Mouse (Mus musculus) heart, embryonic 13.5 days (tissue): Measurements from ENCODE around the gene Krtap5-4. TPM values are rescaled to one million over a fixed set of nuclear protein-coding genes. Genes with fewer than 3 reads are reported as not detected.
"Not testable (repeated sequence)": the region's sequence is repeated elsewhere in the genome, so short reads cannot be mapped to it uniquely, and the experiment has no call there.

Experiments
- ATAC-seq: fragments of 200-750 bp; cut with Nextera tagmentation; 2 replicates; pipeline ENCODE4 v1.8.0; 2017; ENCODE audit warnings: moderate TSS enrichment; ENCODE audit not compliant: insufficient number of reproducible peaks, low FRiP score, low TSS enrichment; ENCODE audit errors: extremely low read depth
- H3K27ac ChIP-seq: fragments of 300-500 bp; sonication (generic); replicated peaks from 2 replicates; pipeline ENCODE4 v1.5.1; 2015; ENCODE audit warnings: moderate library complexity, mild to moderate bottlenecking, inconsistent platforms
- H3K27me3 ChIP-seq: fragments of 300-500 bp; sonication (generic); replicated peaks from 2 replicates; pipeline ENCODE4 v1.6.1; 2015; ENCODE audit warnings: mild to moderate bottlenecking, inconsistent platforms
- H3K36me3 ChIP-seq: fragments of 300-500 bp; sonication (generic); 2 replicates; pipeline ENCODE4 v1.6.1; 2015; ENCODE audit warnings: mild to moderate bottlenecking, inconsistent platforms
- H3K4me1 ChIP-seq: fragments of 300-500 bp; sonication (generic); 2 replicates; pipeline ENCODE4 v1.6.1; 2015; ENCODE audit warnings: inconsistent platforms
- H3K4me2 ChIP-seq: fragments of 300-500 bp; sonication (generic); 2 replicates; pipeline ENCODE4 v1.6.1; 2015; ENCODE audit warnings: inconsistent platforms, mild to moderate bottlenecking, moderate library complexity
- H3K4me3 ChIP-seq: fragments of 300-500 bp; sonication (generic); 2 replicates; pipeline ENCODE4 v1.5.1; 2015; ENCODE audit warnings: moderate library complexity, mild to moderate bottlenecking, inconsistent platforms
- H3K9ac ChIP-seq: fragments of 300-500 bp; sonication (generic); 2 replicates; pipeline ENCODE4 v1.6.1; 2015; ENCODE audit warnings: inconsistent platforms, mild to moderate bottlenecking, moderate library complexity
- H3K9me3 ChIP-seq: fragments of 300-500 bp; sonication (generic); 2 replicates; pipeline ENCODE4 v1.6.1; 2016; ENCODE audit warnings: inconsistent platforms
- WGBS: fragments of 180-500 bp; shearing (Covaris S2); methylation state at CpG from one replicate; pipeline ENCODE4 v1.1.7; 2015; ENCODE audit warnings: mixed read lengths; 5-methylcytosine and 5-hydroxymethylcytosine counted together
- polyA plus RNA-seq: library from polyadenylated mRNA; unstranded; fragments of >200 nt; fragmentation: Nextera tagmentation; extraction: Ambion mirVana; gene quantifications from 2 replicates; pipeline ENCODE4 v1.2.1, GENCODE M21; 2015

The Krtap5-4 gene
- polyA plus RNA-seq, result not detected in 2 replicates

DNA sequence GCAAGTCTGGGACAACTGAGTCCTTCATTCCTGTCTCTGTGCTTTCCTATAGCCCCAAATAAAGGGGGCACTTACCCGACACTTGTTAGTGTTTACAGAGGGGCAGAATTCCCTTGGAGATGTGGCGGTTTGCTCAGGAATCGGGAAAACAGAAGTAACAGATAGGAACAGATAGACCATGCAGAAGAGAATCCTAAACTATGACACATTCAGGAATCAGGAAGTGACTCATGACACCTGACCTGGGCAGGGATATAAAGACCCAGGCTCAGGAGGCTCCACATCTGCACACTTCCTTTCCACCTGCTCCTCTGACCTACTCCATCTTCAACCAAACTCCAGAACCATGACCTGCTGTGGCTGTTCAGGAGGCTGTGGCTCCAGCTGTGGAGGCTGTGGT lies at the start of gene Krtap5-4:
Gene Krtap5-4, plus strand, starts transcription at position 301 of the 400 bp plus-strand sequence.
- no peak within 1 kb of the TSS for H3K4me3 ChIP-seq
- no peaks in the 10 kb centered on the region for H3K36me3 ChIP-seq
- H3K4me1 ChIP-seq, result peaks cover 20% of the 10 kb centered on the region
- no peaks in the 10 kb centered on the region for H3K27me3 ChIP-seq
- ATAC-seq, result no peak
- no peaks in the 10 kb centered on the region for H3K9me3 ChIP-seq
- no peak within 1 kb of the TSS for H3K9ac ChIP-seq
- WGBS, result 35% methylated on average over 3 of the region's 3 CpGs
- no peak within 1 kb of the TSS for H3K4me2 ChIP-seq
- no peak within 1 kb of the TSS for H3K27ac ChIP-seq

DNA sequence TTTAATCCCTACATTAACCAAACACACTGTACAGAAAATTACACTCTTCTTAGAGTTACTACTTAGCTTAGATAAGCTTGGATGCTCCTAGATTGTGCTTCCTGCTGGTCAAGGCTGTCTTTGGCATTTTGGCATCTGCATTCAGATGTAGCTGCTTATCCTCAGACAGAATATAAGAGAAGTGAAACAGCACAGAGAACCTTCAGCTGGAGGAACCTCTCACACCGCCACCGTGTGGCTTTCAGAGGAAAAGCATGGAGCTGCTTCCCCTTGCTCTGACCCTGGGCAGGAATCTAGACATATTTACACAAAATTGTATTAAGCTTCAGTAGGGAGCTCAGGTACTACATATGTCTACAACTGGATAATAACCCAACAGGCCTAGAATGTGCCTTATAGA lies 47.8 kb upstream of the Krtap5-4 start:
- no peak overlapping the region for H3K4me3 ChIP-seq
- no peaks in the 10 kb centered on the region for H3K36me3 ChIP-seq
- peaks cover 21% of the 10 kb centered on the region for H3K27me3 ChIP-seq
- no peak overlapping the region for H3K4me2 ChIP-seq
- H3K4me1 ChIP-seq, result no peaks in the 10 kb centered on the region
- H3K9me3 ChIP-seq, result no peaks in the 10 kb centered on the region
- 0% methylated on average over 2 of the region's 2 CpGs for WGBS
- H3K9ac ChIP-seq, result no peak overlapping the region
- H3K27ac ChIP-seq, result no peak overlapping the region
- ATAC-seq, result no peak

DNA sequence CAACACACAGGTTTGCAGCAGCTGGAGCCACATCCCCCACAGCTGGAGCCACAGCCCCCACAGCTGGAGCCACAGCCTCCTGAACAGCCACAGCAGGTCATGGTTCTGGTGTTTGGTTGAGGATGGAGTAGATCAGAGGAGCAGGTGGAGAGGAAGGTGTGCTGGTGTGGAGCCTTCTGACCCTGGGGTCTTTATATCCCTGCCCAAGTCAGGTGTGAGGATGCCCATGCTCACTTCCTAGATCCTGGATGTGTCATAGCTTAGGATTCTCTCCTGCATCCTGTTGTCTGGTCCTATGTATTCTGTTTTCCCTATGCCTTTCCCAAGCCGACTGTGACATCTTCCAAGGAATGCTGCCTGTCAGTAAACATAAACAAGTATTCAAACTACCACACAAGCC lies 45.1 kb upstream of the Krtap5-4 start, which contains the start of gene Gm2431:
Gene Gm2431, minus strand, starts transcription at position 101 of the 400 bp plus-strand sequence.
- H3K4me2 ChIP-seq, H3K9ac ChIP-seq, H3K9me3 ChIP-seq, H3K36me3 ChIP-seq, H3K27ac ChIP-seq, H3K4me3 ChIP-seq, H3K27me3 ChIP-seq, H3K4me1 ChIP-seq, ATAC-seq: not testable (repeated sequence)
- WGBS, result 27% methylated on average over 1 of the region's 1 CpGs

DNA sequence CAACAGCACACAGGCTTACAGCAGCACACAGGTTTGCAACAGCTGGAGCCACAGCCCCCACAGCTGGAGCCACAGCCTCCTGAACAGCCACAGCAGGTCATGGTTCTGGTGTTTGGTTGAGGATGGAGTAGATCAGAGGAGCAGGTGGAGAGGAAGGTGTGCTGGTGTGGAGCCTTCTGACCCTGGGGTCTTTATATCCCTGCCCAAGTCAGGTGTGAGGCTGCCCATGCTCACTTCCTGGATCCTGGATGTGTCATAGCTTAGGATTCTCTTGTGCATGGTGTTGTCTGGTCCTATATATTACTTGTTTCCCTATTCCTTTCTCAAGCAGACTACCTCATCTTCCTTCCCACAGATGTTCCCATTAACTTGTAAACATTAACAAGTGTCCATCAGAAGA lies 29.1 kb upstream of the Krtap5-4 start, which contains the start of gene Gm4559:
Gene Gm4559, minus strand, starts transcription at position 101 of the 400 bp plus-strand sequence.
- not testable (repeated sequence) for H3K9me3 ChIP-seq, H3K27ac ChIP-seq, H3K36me3 ChIP-seq, H3K27me3 ChIP-seq, H3K4me1 ChIP-seq, H3K9ac ChIP-seq, ATAC-seq, H3K4me2 ChIP-seq, H3K4me3 ChIP-seq

DNA sequence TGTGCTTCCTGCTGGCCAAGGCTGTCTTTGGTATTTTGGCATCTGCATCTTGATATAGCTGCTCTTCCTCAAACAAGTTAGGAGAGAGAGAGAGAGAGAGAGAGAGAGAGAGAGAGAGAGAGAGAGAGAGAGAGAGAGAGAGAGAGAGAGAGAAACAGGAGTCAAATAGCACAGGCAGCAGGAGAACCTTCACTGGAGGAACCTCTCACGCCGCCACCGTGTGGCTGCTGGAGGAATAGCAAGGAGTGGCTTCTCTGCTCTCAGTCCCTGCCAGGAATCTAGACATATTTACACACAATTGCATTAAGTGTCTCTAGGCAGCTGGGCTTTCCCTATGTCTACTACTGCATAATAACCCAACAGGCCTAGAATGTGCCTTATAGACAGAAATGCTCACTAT lies 25.2 kb upstream of the Krtap5-4 start:
- H3K36me3 ChIP-seq, H3K9me3 ChIP-seq, ATAC-seq, H3K4me2 ChIP-seq, H3K27me3 ChIP-seq, H3K4me3 ChIP-seq, H3K27ac ChIP-seq, H3K9ac ChIP-seq: not testable (repeated sequence)
- peaks cover 16% of the 10 kb centered on the region for H3K4me1 ChIP-seq
- 0% methylated on average over 3 of the region's 3 CpGs for WGBS

DNA sequence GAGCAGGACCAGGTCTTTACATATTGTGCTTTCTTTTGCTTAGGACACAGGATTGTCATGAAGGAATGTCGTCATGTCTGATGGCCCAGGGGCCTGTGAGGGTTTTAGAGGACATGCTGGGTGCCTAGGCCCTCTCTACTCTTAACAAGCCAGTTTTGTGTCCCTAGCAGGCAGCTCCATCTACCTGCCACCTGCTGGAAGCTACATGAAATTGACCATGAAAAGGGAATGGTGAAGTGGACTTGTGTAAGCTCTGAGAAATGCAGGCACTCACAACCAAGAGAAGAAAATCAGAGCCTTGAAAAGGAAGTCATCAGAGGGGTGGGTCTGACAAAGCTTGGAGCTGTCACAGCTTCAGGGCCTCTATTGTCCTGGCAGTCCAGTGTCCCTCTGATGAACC lies 24.1 kb upstream of the Krtap5-4 start:
- H3K27me3 ChIP-seq, H3K9me3 ChIP-seq, H3K4me2 ChIP-seq, H3K27ac ChIP-seq, H3K4me3 ChIP-seq, H3K9ac ChIP-seq, H3K36me3 ChIP-seq, ATAC-seq: not testable (repeated sequence)
- 76% methylated on average over 1 of the region's 1 CpGs for WGBS
- peaks cover 16% of the 10 kb centered on the region for H3K4me1 ChIP-seq

DNA sequence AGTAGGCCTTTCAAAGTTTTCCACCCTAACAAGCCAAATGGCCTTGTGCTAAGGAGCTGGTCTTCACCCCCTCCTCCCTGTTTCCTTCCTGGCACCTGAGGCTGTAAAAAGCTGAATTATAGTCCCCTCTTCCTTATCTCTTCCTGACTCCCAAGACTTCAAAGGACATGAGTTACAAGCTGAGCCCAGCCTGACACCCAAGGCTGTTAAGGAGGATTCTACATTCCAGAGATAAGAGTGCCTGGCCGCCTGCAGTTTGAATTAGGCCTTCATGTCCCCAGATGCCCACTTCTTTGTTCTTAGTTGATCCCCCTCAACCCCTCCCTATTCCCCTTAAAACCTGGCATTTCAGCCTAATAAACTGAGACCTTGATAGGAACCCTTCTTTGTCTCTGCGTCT lies 20.5 kb upstream of the Krtap5-4 start:
- peak overlapping the region; percentile 88 for H3K4me2 ChIP-seq
- H3K9me3 ChIP-seq, ATAC-seq, H3K36me3 ChIP-seq, H3K27me3 ChIP-seq: not testable (repeated sequence)
- WGBS, result 15% methylated on average over 2 of the region's 2 CpGs
- H3K9ac ChIP-seq, result peak overlapping the region; percentile 70
- peak overlapping the region; percentile 66 for H3K4me3 ChIP-seq
- peak overlapping the region; percentile 20; the same call in 1 of the 2 replicates for H3K27ac ChIP-seq
- peaks cover 34% of the 10 kb centered on the region for H3K4me1 ChIP-seq

DNA sequence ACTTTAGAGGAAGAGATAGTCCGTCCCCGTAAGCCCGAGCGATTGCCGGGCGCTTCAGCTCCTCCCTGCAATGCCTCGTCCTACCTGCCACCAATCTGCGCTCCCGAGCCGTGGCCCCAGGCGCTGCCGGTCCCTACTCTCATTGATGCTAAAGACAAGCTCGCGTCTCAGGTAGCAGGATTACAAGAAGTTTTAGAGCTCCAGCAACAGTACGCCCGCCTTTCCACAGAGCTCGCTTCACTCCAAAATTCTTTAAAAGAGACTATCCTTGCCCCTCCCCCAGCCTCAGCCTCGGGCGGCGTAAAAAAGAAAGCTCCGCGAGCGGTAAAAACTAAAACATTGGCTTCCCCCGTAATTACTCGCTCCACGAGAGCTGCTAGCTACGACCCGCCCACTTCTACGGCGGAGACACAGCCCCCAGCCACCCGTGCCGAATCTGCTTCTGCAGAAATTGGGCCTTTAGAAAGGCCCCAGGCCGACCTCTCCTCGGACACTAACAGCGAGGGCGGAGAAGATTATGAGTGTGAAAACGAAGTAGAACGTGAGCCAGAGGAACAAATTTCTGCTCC lies 19.2 kb upstream of the Krtap5-4 start:
- Histone ChIP-seq H3K27ac (peak overlapping the region; percentile 87), H3K4me1 (peaks cover 34% of the 10 kb centered on the region), H3K9ac (peak overlapping the region; percentile 87), H3K4me2 (peak overlapping the region; percentile 88), H3K36me3 (no peaks in the 10 kb centered on the region), H3K4me3 (peak overlapping the region; percentile 66), H3K9me3 (no peaks in the 10 kb centered on the region), H3K27me3 (no peaks in the 10 kb centered on the region; the same call in 1 of the 2 replicates)
- under 1% methylated on average over 38 of the region's 38 CpGs for WGBS
- ATAC-seq, result 0 out of 2 replicates have a peak, but pooled peaks have one; percentile 34

DNA sequence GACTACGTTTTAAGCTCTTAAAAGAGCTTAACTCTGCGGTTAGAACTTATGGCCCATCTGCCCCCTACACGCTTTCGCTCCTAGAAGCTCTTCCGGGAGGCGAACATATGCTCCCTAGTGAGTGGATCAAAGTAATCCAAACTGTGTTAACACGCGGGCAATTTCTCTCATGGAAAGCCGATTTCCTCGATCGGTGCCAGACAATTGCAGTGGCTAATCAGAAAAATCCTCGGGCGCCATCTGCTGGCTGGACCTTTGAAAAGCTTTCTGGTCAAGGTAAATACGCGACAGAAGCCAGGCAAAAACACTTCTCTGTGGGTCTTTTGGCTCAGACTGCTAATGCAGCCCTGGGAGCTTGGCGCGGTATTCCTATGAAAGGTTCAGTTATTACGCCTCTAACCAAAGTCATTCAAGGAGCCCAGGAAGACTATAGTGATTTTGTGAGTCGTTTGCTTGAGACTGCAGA lies 18.7 kb upstream of the Krtap5-4 start:
- Histone ChIP-seq H3K9ac (peak overlapping the region; percentile 87), H3K27me3 (no peaks in the 10 kb centered on the region; the same call in 1 of the 2 replicates), H3K36me3 (no peaks in the 10 kb centered on the region), H3K4me2 (peak overlapping the region; percentile 88), H3K27ac (peak overlapping the region; percentile 87), H3K4me1 (peaks cover 34% of the 10 kb centered on the region), H3K9me3 (no peaks in the 10 kb centered on the region), H3K4me3 (peak overlapping the region; percentile 66)
- under 1% methylated on average over 19 of the region's 19 CpGs for WGBS
- peak; percentile 58; the same call in 1 of the 2 replicates for ATAC-seq

DNA sequence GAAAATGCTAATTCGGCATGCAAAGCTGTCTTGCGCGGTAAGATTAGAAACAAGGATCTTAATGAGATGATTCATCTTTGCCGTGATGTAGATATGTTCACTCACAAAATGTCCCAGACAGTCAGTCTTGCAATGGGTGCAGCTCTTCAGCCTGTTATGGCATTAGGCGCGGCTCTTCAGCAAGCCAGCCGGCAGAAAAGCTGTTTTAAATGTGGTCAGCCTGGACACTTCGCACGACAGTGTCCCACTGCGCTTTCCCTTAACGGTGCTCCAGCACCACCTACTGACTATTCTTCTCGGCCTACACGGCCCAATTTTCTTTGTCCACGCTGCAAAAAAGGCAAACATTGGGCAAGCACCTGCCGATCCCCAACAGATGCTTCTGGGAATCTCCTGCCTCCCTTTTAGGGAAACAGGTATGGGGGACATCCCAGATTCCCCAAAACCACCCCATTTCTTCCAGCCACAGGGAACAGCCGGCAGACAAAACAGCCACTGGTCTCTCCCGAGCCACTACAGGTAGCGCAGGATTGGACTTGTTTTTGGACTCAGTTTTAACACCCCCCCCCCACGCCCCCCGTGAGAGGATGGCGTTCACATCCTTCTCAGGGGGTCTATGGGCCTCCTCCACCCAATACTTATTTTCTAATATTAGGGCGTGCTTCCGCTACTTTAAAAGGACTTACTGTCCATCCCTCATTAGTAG lies 18.1 kb upstream of the Krtap5-4 start:
- H3K4me2 ChIP-seq, result peak overlapping the region; percentile 88
- peak overlapping the region; percentile 66 for H3K4me3 ChIP-seq
- no peaks in the 10 kb centered on the region for H3K36me3 ChIP-seq
- ATAC-seq, result no peak; the same call in 1 of the 2 replicates
- H3K27ac ChIP-seq, result peak overlapping the region; percentile 87
- H3K9ac ChIP-seq, result peak overlapping the region; percentile 87
- peaks cover 34% of the 10 kb centered on the region for H3K4me1 ChIP-seq
- 22% methylated on average over 23 of the region's 23 CpGs for WGBS
- H3K9me3 ChIP-seq, result no peaks in the 10 kb centered on the region
- H3K27me3 ChIP-seq, result no peaks in the 10 kb centered on the region

DNA sequence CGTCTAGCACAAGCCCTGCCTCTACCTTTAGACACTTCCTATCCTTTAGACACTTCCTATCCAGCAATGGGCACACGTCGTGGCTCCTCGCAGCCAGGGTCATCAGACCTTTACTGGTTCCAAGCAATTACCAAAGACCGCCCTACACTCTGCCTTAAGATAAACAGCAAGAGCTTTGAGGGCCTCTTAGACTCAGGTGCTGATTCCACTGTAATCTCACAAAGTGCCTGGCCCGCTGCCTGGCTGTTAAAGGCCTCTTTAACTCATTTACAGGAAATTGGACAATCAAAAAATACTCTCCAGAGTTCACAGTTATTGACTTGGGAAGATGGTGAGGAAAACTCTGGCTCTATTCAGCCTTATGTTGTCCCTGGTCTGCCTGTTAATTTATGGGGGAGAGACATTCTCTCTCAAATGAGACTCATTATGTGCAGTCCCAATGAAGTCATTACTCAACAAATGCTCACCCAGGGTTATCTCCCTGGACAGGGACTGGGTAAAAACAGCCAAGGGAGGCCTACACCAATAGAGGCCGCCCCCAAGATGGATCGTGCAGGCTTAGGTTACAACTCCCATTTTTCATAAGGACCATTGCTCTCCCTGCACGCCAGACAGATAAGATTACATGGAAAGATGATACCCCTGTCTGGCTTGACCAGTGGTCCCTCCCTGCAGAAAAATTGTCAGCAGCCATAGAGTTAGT lies 17.3 kb upstream of the Krtap5-4 start:
- not testable (repeated sequence) for H3K36me3 ChIP-seq, H3K4me3 ChIP-seq, H3K9me3 ChIP-seq, H3K27ac ChIP-seq, ATAC-seq, H3K4me2 ChIP-seq, H3K9ac ChIP-seq, H3K27me3 ChIP-seq
- WGBS, result 35% methylated on average over 9 of the region's 9 CpGs
- peaks cover 34% of the 10 kb centered on the region for H3K4me1 ChIP-seq
